Mouse (Mus musculus) thymus, postnatal 14 days (tissue): Measurements from ENCODE around the gene Cftr.

Experiments
- DNase-seq: peaks from one replicate; pipeline ENCODE4 v3.0.0; 2021

Gene Cftr

DNA sequence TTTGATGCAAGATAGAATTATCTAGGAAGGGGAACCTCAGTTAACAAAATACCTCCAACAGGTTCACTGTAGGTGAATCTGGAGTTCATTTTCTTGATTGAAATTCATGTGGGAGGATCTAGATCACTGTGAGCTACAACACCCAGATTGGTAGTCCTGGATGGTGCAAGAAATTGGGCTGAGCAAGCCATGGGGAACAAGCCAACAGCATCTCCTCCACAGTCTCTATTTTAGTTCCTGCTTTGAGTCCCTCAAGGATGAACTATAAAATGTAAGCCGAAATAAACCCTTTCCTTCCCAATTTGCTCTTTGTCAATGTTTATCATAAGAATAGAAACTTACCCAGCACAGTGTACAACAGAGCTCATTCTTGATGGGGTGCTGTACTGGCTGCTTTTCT is 152.5 kb downstream of the Cftr start:
- DNase-seq = no peak

- DNase-seq = no peak
Observed at GRCm38 (mm10) chr6:18335393-18335792, 164.9 kb downstream of the Cftr start.

DNA sequence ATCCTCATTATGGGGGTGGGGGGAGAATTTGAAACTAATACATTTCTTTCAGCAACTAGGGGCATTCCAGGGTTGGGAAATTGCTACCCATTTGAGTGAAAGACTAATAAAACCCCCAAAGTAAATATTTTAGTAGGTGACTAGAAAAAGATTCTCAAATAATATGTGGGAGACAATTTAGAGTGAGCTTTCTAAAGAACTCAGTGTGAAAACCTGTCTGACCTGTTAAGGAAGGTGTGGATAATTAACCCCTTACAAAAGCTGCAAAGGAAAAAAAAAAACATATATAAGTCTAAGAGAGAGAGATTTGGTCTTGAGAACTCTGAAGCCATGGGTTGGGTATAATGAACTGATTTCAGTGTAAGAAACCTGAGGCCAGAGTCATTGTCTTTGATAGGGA is 167.8 kb downstream of the Cftr start:
- no peak for DNase-seq

GRCm38 (mm10) chr6:18344272-18344671 is 173.8 kb downstream of the Cftr start:
- no peak for DNase-seq

GRCm38 (mm10) chr6:18349153-18349858 is 178.8 kb downstream of the Cftr start:
- DNase-seq = no peak

DNA sequence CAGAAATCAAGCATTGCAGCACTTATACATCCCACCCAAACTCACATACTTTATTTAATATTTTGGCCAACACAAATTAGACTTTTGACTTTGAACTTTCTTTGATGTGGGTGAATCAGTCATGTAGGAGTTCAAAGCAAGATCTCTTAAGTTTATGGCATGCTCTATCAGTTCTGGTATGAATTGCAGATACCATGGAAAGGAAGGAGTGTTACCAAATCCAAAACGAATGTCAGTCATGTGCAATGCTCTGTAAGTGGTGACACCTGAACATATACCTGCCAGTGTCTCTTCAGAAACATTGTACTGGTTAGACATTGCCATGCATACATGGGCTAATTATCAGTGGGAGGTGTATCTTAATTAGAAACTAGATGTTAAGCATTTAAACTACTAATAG is 189.7 kb downstream of the Cftr start:
- no peak for DNase-seq

GRCm38 (mm10) chr6:18360955-18361354 is 190.5 kb downstream of the Cftr start:
- DNase-seq = no peak

- no peak for DNase-seq
Observed at GRCm38 (mm10) chr6:18362232-18362631, 191.7 kb downstream of the Cftr start.

- no peak for DNase-seq
Observed at GRCm38 (mm10) chr6:18369054-18369453, 198.6 kb downstream of the Cftr start.

- DNase-seq = no peak
Observed at GRCm38 (mm10) chr6:18369723-18370122, 199.2 kb downstream of the Cftr start.
